Mouse (Mus musculus): ENCODE measurements at regions not wholly inside any gene's neighbourhood (a gene's known extent, or its start where the extent isn't known, plus 50 kb on each side); places are given as distances from the start of the nearest gene placed in this dataset.

DNA sequence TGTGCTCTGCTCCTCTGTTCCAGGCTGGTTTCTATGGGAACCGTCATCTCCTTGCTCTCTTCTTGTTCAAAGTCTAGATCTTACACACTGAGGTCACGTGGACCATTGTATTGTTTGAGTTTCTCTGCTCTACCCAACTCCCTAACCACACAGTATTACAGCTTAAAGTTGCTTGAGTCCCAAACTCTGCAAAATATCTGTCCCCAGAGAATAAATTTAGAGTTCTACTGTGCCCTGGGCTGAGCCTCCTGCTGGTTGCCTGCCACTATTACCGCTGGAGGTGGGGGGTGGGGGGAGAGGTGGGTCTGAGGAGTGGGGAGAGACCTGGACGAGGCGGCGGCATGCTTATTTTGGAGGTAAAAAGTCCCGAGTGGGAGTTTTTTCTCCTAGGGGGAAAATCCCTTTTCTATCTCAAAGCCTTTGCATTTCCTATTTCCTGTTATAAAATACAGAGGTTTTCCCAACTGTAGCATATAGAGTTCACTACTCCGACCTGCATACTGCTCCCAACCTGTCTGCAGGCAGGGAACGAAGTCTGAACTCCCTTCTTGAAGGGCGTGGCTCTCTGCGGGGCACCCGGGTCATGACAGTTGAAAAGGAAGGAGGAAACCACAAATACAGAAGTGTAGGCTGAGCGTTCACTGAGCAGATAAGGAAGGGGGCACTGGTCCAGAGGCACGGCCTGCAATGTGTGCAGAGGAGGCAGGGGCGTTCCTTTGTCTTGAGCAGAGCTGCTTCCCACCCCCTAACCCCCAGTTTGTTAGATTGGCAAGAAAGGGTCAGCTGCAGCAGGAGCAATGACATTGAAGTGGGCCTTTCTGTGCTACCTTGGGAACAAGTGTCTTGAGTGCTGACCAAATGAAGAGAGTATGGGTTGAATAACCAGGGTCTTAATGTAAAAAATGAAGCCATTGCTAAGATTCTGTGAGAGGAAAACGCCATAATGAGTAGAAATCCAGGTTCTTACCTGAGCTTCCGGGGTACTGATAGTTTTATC lies 188.7 kb downstream of the Akap7 start:
- H3K27me3 ChIP-seq, result no peaks in the 10 kb centered on the region
- H3K27ac ChIP-seq, result no peak overlapping the region
- 40% methylated on average over 17 of the region's 17 CpGs for WGBS
- no peaks in the 10 kb centered on the region for H3K36me3 ChIP-seq
- H3K4me3 ChIP-seq (replicated peaks), result no peak overlapping the region
- ATAC-seq (replicated peaks; ENCODE audit: low FRiP score), result 0 out of 2 replicates have a peak, but pooled peaks have one; percentile 29
- H3K4me1 ChIP-seq, result no peaks in the 10 kb centered on the region
- no peak overlapping the region; the same call in 1 of the 2 replicates for H3K4me2 ChIP-seq
- no peak overlapping the region for H3K9ac ChIP-seq
- no peaks in the 10 kb centered on the region for H3K9me3 ChIP-seq (replicated peaks)

DNA sequence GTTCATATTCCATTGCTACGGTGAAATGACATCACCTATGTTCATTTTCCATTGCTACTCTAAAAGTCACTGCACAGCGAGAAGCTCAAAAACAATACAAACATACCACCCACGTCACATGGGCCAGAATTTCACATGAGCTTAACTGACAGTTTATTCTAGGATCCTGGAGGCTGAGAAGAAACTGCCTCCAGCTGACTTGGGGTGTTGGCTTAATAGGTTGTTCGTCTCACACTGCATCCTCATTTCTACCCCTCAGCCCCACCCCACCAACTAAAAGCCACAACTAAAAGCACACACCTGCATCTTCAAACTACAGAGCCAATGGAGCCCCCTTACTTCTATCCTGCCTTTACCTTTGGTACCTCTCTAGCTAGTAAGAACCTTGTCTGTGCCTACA lies 187.0 kb upstream of the Arg1 start:
- Histone ChIP-seq H3K27ac (no peak overlapping the region), H3K4me1 (no peaks in the 10 kb centered on the region), H3K4me3 (replicated peaks) (no peak overlapping the region), H3K4me2 (no peak overlapping the region), H3K9ac (no peak overlapping the region), H3K9me3 (replicated peaks) (no peaks in the 10 kb centered on the region), H3K36me3 (no peaks in the 10 kb centered on the region), H3K27me3 (no peaks in the 10 kb centered on the region)
- 93% methylated on average over 4 of the region's 4 CpGs for WGBS
- ATAC-seq (replicated peaks; ENCODE audit: low FRiP score), result no peak

DNA sequence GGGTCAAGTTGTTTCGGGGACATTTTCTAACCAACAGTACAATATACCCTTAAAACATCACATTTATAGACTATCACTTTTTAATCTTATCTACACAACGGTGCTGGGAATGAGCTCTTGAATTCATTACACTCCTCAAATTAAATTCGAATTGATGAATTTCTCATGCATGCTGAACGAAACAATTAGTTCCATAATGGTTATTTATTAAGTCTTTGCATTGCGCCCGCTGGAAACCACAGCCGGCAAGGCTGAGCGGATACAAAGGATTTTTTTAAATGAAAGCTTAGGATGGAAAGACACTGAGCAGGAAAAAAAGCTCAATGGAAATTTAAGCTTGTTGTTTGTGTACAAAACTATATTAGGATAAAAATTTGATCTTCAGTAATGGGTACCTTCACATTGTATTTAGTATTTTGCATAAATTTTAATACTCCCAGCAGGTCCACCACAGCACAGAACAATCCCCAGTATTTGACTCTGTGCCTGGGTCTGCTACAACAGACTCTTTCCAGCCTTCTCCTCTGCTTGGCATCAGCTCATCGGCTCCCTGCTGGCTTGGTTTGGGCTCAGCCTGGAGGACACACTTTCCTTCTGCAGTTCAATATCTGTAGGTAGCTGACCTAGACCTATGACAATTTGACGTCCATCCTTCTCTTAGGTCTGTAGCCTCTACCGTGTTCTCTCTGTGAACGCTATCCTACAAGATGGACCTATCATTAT lies 185.3 kb upstream of the Arg1 start:
- Histone ChIP-seq H3K27me3 (no peaks in the 10 kb centered on the region), H3K36me3 (no peaks in the 10 kb centered on the region), H3K9me3 (replicated peaks) (no peaks in the 10 kb centered on the region), H3K4me3 (replicated peaks) (no peak overlapping the region), H3K4me2 (no peak overlapping the region), H3K27ac (no peak overlapping the region), H3K4me1 (no peaks in the 10 kb centered on the region), H3K9ac (no peak overlapping the region)
- no peak for ATAC-seq (replicated peaks; ENCODE audit: low FRiP score)
- WGBS, result 63% methylated on average over 12 of the region's 12 CpGs

DNA sequence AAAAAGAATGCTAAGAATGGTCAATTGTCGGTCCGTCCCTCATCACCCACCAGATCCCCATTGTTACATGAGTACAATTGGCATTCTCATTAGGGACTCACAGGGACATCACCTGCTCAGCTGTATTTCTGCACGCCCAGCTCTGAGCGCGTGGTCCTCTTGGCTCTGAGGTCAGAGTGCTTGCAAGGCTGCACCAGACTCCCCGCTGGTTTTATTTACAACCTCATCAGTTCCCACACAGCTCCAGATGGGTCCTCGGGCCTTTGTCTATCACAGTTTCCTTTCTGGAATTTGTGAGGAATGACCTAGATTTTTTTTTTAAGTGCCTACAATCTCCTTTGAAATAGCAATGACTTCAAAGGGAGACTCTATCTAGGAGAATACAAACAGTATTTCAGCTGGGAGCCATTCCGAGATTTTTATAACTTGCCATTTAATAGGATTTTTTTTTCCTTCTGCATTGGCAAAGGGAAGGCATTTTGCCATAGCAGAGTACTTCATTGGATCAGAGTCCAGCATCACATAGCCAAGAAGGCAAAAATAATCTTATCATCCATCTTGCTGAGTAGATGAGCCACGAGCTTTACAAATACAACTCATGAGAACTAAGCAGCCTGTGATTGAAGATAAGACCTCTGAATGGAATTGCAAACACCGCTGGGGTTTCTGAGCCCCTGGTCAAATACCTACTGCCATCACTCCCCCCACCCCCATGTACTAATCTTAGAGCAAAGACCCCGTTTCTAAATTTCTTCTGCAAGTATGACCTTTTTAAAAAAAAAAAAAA lies 184.5 kb upstream of the Arg1 start:
- H3K9me3 ChIP-seq (replicated peaks), result no peaks in the 10 kb centered on the region
- H3K4me2 ChIP-seq, result no peak overlapping the region
- no peak overlapping the region for H3K27ac ChIP-seq
- no peaks in the 10 kb centered on the region for H3K36me3 ChIP-seq
- ATAC-seq (replicated peaks; ENCODE audit: low FRiP score), result no peak
- no peaks in the 10 kb centered on the region for H3K4me1 ChIP-seq
- 12% methylated on average over 11 of the region's 11 CpGs for WGBS
- no peak overlapping the region for H3K9ac ChIP-seq
- no peak overlapping the region for H3K4me3 ChIP-seq (replicated peaks)
- no peaks in the 10 kb centered on the region for H3K27me3 ChIP-seq

DNA sequence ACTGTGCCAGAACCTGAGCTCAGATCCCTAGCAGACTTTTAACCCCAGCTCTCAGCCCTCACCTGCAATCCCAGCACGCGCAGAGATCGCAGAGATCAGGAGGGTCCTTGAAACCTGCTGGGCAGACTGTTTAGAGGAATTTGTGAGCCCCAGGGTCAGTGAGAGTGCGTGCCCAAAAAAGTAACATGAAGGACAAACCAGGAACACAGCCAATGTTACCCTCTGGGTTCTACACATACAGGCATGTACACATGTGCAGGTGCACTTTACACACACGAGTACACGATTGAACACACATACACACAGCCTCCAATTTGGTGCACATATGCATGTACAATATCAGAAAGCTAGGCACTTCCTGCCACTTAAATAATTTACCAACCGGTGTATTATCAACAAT lies 183.9 kb upstream of the Arg1 start:
- no peaks in the 10 kb centered on the region for H3K9me3 ChIP-seq (replicated peaks)
- ATAC-seq (replicated peaks; ENCODE audit: low FRiP score), result no peak
- no peak overlapping the region for H3K4me2 ChIP-seq
- WGBS, result 61% methylated on average over 7 of the region's 7 CpGs
- H3K27ac ChIP-seq, result no peak overlapping the region
- no peak overlapping the region for H3K4me3 ChIP-seq (replicated peaks)
- no peaks in the 10 kb centered on the region for H3K27me3 ChIP-seq
- no peak overlapping the region for H3K9ac ChIP-seq
- no peaks in the 10 kb centered on the region for H3K4me1 ChIP-seq
- H3K36me3 ChIP-seq, result no peaks in the 10 kb centered on the region

DNA sequence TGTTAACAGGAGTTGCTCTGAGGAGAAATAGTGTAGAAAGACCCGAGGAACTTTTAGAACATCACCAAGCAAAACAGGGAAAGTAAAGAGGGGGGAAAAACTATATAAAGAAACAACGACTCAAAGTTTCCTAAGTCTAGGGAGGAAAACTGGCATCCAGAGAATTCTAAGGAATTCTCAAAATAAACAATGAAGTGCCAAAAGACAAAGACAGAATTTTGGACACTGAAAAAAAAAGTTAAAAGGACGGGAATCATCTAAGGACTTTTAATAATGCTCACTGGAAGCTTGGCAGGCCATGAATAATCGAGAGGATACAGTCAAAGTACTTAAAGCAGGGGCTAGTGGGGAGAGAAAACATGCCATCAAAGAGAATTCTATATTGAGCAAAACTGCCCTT lies 170.8 kb upstream of the Arg1 start:
- H3K27me3 ChIP-seq, result no peaks in the 10 kb centered on the region
- no peaks in the 10 kb centered on the region for H3K4me1 ChIP-seq
- H3K9me3 ChIP-seq (replicated peaks), result no peaks in the 10 kb centered on the region
- H3K4me3 ChIP-seq (replicated peaks), result no peak overlapping the region
- H3K36me3 ChIP-seq, result no peaks in the 10 kb centered on the region
- no peak overlapping the region for H3K4me2 ChIP-seq
- no peak overlapping the region for H3K9ac ChIP-seq
- 62% methylated on average over 4 of the region's 4 CpGs for WGBS
- no peak for ATAC-seq (replicated peaks; ENCODE audit: low FRiP score)
- no peak overlapping the region for H3K27ac ChIP-seq

DNA sequence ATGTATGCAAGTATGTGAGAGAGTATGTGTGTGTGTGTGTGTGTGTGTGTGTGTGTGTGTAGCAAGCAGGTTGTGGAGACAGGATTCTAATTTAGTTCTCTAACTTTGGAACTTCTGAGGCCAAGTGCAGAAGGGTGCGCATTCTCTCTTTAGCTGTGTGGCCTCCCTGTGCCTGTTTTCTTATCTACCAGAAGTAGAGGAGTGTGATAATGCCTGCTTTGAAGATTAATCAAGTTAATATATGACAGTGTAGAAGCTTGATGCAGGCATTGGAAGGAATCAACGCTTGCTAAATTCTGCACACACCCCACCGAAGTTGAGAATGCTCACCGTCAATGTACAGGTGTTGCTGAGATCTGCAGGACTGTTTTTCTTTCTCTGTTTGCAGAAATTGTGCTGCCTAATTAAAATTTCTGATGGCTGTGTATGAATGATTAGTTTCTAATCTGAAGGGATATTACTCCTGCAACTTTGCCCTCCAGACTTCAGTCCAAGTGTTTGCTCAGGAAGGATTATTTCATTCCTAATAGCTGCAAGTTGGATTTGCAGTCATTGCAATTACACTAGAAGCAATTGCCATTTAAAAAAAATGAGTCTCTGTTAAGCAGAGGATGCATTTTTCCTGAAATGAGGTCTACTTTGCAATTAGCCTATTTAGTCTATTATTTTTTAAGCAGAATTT lies 162.6 kb upstream of the Arg1 start:
- Histone ChIP-seq H3K4me1 (no peaks in the 10 kb centered on the region), H3K27ac (no peak overlapping the region), H3K4me2 (no peak overlapping the region), H3K27me3 (no peaks in the 10 kb centered on the region), H3K9me3 (replicated peaks) (no peaks in the 10 kb centered on the region), H3K36me3 (no peaks in the 10 kb centered on the region), H3K9ac (no peak overlapping the region), H3K4me3 (replicated peaks) (no peak overlapping the region)
- WGBS, result 78% methylated on average over 4 of the region's 4 CpGs
- no peak for ATAC-seq (replicated peaks; ENCODE audit: low FRiP score)

DNA sequence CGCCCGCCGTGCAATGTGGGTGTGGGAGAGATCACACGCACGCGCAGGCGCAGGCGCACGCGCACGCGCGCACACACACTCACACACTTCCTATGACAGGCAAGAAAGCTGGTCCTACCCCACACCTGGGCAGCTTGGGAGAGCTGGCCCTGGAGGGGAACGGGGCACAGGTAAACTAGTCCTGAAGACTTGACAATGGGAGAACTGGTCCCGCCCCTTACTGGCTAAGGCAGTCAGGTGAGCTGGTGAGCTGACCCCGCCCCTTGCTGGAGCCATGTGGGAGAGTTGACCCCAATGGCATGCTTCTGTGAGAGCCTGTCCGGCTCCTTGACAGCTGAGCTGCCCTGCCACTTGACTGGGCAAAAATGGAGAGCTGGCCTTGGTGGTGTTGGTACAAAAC lies 159.5 kb upstream of the Arg1 start:
- no peak overlapping the region for H3K9ac ChIP-seq
- 94% methylated on average over 17 of the region's 17 CpGs for WGBS
- ATAC-seq (replicated peaks; ENCODE audit: low FRiP score), result no peak; the same call in 1 of the 2 replicates
- H3K4me2 ChIP-seq, result no peak overlapping the region
- H3K36me3 ChIP-seq, result no peaks in the 10 kb centered on the region
- H3K27ac ChIP-seq, result no peak overlapping the region
- H3K4me3 ChIP-seq (replicated peaks), result no peak overlapping the region
- H3K27me3 ChIP-seq, result no peaks in the 10 kb centered on the region
- H3K4me1 ChIP-seq, result no peaks in the 10 kb centered on the region
- H3K9me3 ChIP-seq (replicated peaks), result no peaks in the 10 kb centered on the region

DNA sequence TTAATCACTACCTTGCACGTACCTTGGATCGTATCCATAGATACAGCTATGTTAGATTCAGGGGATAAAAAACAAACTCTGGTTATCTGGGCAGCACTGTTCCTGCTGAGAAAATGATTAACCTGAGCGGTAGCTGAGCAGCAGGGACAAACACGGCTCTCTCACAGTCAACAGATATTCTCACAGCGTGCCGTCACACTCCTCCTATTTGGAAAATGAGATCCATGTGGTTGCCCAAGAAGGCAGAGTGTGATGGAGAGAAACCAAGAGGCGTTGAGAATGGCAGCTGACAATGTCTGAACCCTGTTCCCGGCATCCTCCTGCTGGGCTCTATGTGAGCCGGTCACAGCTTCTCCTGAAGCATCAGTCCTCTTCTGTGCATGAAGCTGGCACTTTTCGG lies 155.6 kb upstream of the Arg1 start:
- no peak overlapping the region for H3K4me3 ChIP-seq (replicated peaks)
- no peak overlapping the region for H3K9ac ChIP-seq
- no peaks in the 10 kb centered on the region for H3K27me3 ChIP-seq
- no peaks in the 10 kb centered on the region for H3K9me3 ChIP-seq (replicated peaks)
- H3K4me2 ChIP-seq, result peak overlapping the region; percentile 20; the same call in 1 of the 2 replicates
- no peaks in the 10 kb centered on the region for H3K36me3 ChIP-seq
- H3K27ac ChIP-seq, result 0 out of 2 replicates have a peak overlapping the region, but pooled peaks have one; percentile 24
- no peaks in the 10 kb centered on the region for H3K4me1 ChIP-seq
- 70% methylated on average over 10 of the region's 10 CpGs for WGBS
- peak; percentile 80 for ATAC-seq (replicated peaks; ENCODE audit: low FRiP score)

DNA sequence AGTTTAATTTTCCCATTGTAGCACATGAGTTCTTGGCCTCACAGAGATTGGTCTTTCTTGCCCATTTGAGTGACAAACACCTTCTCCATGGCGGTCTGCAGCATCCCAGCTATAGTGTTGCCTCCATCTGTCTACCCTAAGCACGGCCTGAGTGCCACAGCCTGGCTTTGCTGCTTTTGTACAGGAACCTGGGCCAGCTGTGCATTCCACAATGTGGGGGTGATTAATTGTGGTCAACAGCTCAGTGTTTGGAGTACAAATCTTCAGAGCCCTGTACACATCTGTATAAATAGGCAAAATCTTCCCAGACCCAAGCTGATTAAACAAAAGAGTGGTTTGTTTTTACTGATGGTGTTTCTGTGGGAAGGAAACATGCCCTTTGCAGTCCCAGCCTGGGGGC lies 145.3 kb upstream of the Arg1 start:
- no peak overlapping the region for H3K9ac ChIP-seq
- ATAC-seq (replicated peaks; ENCODE audit: low FRiP score), result no peak
- H3K9me3 ChIP-seq (replicated peaks), result no peaks in the 10 kb centered on the region
- no peak overlapping the region for H3K4me3 ChIP-seq (replicated peaks)
- no peaks in the 10 kb centered on the region for H3K27me3 ChIP-seq
- no peaks in the 10 kb centered on the region for H3K4me1 ChIP-seq
- H3K36me3 ChIP-seq, result no peaks in the 10 kb centered on the region
- 52% methylated on average over 2 of the region's 2 CpGs for WGBS
- no peak overlapping the region for H3K27ac ChIP-seq
- no peak overlapping the region for H3K4me2 ChIP-seq

DNA sequence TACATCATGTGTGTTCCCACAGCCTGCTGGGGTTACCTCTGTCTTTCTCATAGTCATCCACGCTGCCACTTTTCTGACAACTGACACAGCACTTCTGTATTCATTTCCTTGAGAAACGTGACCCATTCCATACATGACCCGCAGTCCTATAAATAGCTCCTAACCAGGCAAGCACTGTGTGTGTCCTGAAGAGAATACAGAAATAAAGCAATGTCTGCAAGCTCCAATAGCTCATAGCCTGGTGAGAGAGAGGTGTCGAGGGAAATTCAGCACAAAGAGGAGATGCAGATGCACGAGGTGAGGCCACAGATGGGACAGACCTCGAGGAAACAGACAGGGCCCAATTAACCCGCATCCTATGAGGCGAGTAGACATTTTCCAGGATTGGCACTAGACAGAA lies 141.0 kb upstream of the Arg1 start:
- no peak overlapping the region for H3K9ac ChIP-seq
- 62% methylated on average over 8 of the region's 8 CpGs for WGBS
- no peak overlapping the region for H3K4me2 ChIP-seq
- H3K36me3 ChIP-seq, result no peaks in the 10 kb centered on the region
- no peaks in the 10 kb centered on the region for H3K4me1 ChIP-seq
- H3K27ac ChIP-seq, result no peak overlapping the region
- H3K4me3 ChIP-seq (replicated peaks), result no peak overlapping the region
- no peak for ATAC-seq (replicated peaks; ENCODE audit: low FRiP score)
- H3K9me3 ChIP-seq (replicated peaks), result no peaks in the 10 kb centered on the region
- no peaks in the 10 kb centered on the region for H3K27me3 ChIP-seq
